Mouse (Mus musculus): Measurements from ENCODE around the gene Pcmt1. TPM values are rescaled to one million over a fixed set of nuclear protein-coding genes. Genes with fewer than 3 reads are reported as not detected.

Pcmt1 gene
- polyA plus RNA-seq, 1 experiment, result 61.6 TPM

- TF ChIP-seq REST (IDR thresholded peaks at IDR 0.05; ENCODE audit: insufficient read depth, insufficient read length) (no peak), TCF12 (IDR thresholded peaks at IDR 0.05; ENCODE audit: insufficient read depth, poor library complexity, severe bottlenecking) (no peak), MYOG (IDR thresholded peaks at IDR 0.05; ENCODE audit: control insufficient read depth in 1 of 3, insufficient read depth in 1 of 3, insufficient read length in 2 of 3, low read depth in 2 of 3) (no peak), MAX (IDR thresholded peaks at IDR 0.05; ENCODE audit: low read depth) (no peak), MYOD1 (IDR thresholded peaks at IDR 0.05; ENCODE audit: control insufficient read depth in 1 of 3, insufficient read length in 2 of 3, low read depth in 2 of 3) (no peak), SRF (IDR thresholded peaks at IDR 0.05; ENCODE audit: control insufficient read depth, insufficient read length, low read depth) (no peak), CEBPB (IDR thresholded peaks at IDR 0.05; ENCODE audit: insufficient read depth, poor library complexity, severe bottlenecking) (no peak), POLR2AphosphoS2 (IDR thresholded peaks at IDR 0.05; ENCODE audit: insufficient read length, low read depth) (no peak), E2F4 (IDR thresholded peaks at IDR 0.05; ENCODE audit: insufficient read depth) (no peak), USF1 (IDR thresholded peaks at IDR 0.05; ENCODE audit: low read depth) (no peak), POLR2A (IDR thresholded peaks at IDR 0.05; ENCODE audit: insufficient read length, low read depth) (no peak), TCF3 (IDR thresholded peaks at IDR 0.05; ENCODE audit: insufficient read length, low read depth) (no peak)
- Histone ChIP-seq H3ac (ENCODE audit: control insufficient read depth, insufficient read length) (no peak overlapping the region), H3K36me3 (ENCODE audit: control insufficient read depth, insufficient read depth) (peaks cover 26% of the 10 kb centered on the region), H3K27me3 (ENCODE audit: control insufficient read depth, insufficient read depth, insufficient read length) (no peaks in the 10 kb centered on the region), H3K4me2 (ENCODE audit: low read depth) (no peak overlapping the region), H3K4me3 (no peak overlapping the region), H3K79me2 (ENCODE audit: control insufficient read depth, insufficient read depth) (peaks cover 19% of the 10 kb centered on the region)
These were observed 7.3 kb downstream of the Pcmt1 start for GRCm38 (mm10) chr10:7673673-7674072.

GRCm38 (mm10) chr10:7667342-7667802 is 13.6 kb downstream of the Pcmt1 start, which contains the start of gene Nup43:
Gene Nup43 (plus strand): TSS chr10:7667503.
- H3K79me2 ChIP-seq (ENCODE audit: control insufficient read depth, insufficient read depth), result peaks cover 28% of the 10 kb centered on the region
- peak within 1 kb of the TSS; percentile 91 for H3K4me2 ChIP-seq (ENCODE audit: low read depth)
- peak within 1 kb of the TSS; percentile 52 for H3ac ChIP-seq (ENCODE audit: control insufficient read depth, insufficient read length)
- no peaks in the 10 kb centered on the region for H3K27me3 ChIP-seq (ENCODE audit: control insufficient read depth, insufficient read depth, insufficient read length)
- peak within 1 kb of the TSS; percentile 48 for H3K4me3 ChIP-seq
- TF ChIP-seq MAX (IDR thresholded peaks at IDR 0.05; ENCODE audit: low read depth) (peak; percentile 67), CEBPB (IDR thresholded peaks at IDR 0.05; ENCODE audit: insufficient read depth, poor library complexity, severe bottlenecking) (no peak), E2F4 (IDR thresholded peaks at IDR 0.05; ENCODE audit: insufficient read depth) (peak; percentile 81), POLR2A (IDR thresholded peaks at IDR 0.05; ENCODE audit: insufficient read length, low read depth) (peak; percentile 60), MYOG (IDR thresholded peaks at IDR 0.05; ENCODE audit: control insufficient read depth in 1 of 3, insufficient read depth in 1 of 3, insufficient read length in 2 of 3, low read depth in 2 of 3) (no peak), POLR2AphosphoS2 (IDR thresholded peaks at IDR 0.05; ENCODE audit: insufficient read length, low read depth) (peak; percentile 70)
- H3K36me3 ChIP-seq (ENCODE audit: control insufficient read depth, insufficient read depth), result no peaks in the 10 kb centered on the region

- H3K36me3 ChIP-seq (ENCODE audit: control insufficient read depth, insufficient read depth), result no peaks in the 10 kb centered on the region
- peaks cover 49% of the 10 kb centered on the region for H3K79me2 ChIP-seq (ENCODE audit: control insufficient read depth, insufficient read depth)
- no peak overlapping the region for H3K4me2 ChIP-seq (ENCODE audit: low read depth)
- H3ac ChIP-seq (ENCODE audit: control insufficient read depth, insufficient read length), result no peak overlapping the region
- TF ChIP-seq USF1 (IDR thresholded peaks at IDR 0.05; ENCODE audit: low read depth) (no peak), REST (IDR thresholded peaks at IDR 0.05; ENCODE audit: insufficient read depth, insufficient read length) (no peak), POLR2A (IDR thresholded peaks at IDR 0.05; ENCODE audit: insufficient read length, low read depth) (no peak), POLR2AphosphoS2 (IDR thresholded peaks at IDR 0.05; ENCODE audit: insufficient read length, low read depth) (no peak), TCF3 (IDR thresholded peaks at IDR 0.05; ENCODE audit: insufficient read length, low read depth) (no peak), E2F4 (IDR thresholded peaks at IDR 0.05; ENCODE audit: insufficient read depth) (no peak), MYOG (IDR thresholded peaks at IDR 0.05; ENCODE audit: control insufficient read depth in 1 of 3, insufficient read depth in 1 of 3, insufficient read length in 2 of 3, low read depth in 2 of 3) (no peak), MYOD1 (IDR thresholded peaks at IDR 0.05; ENCODE audit: control insufficient read depth in 1 of 3, insufficient read length in 2 of 3, low read depth in 2 of 3) (no peak), SRF (IDR thresholded peaks at IDR 0.05; ENCODE audit: control insufficient read depth, insufficient read length, low read depth) (no peak), CEBPB (IDR thresholded peaks at IDR 0.05; ENCODE audit: insufficient read depth, poor library complexity, severe bottlenecking) (no peak), MAX (IDR thresholded peaks at IDR 0.05; ENCODE audit: low read depth) (no peak), TCF12 (IDR thresholded peaks at IDR 0.05; ENCODE audit: insufficient read depth, poor library complexity, severe bottlenecking) (no peak)
- H3K27me3 ChIP-seq (ENCODE audit: control insufficient read depth, insufficient read depth, insufficient read length), result no peaks in the 10 kb centered on the region
- H3K4me3 ChIP-seq, result no peak overlapping the region
These were observed 16.0 kb downstream of the Pcmt1 start for GRCm38 (mm10) chr10:7664889-7665288.

- Histone ChIP-seq H3K27me3 (ENCODE audit: control insufficient read depth, insufficient read depth, insufficient read length) (no peaks in the 10 kb centered on the region), H3K36me3 (ENCODE audit: control insufficient read depth, insufficient read depth) (no peaks in the 10 kb centered on the region), H3K4me2 (ENCODE audit: low read depth) (peak overlapping the region; percentile 98), H3K79me2 (ENCODE audit: control insufficient read depth, insufficient read depth) (peaks cover 57% of the 10 kb centered on the region), H3ac (ENCODE audit: control insufficient read depth, insufficient read length) (peak overlapping the region; percentile 66), H3K4me3 (peak overlapping the region; percentile 91)
- no peak for TF ChIP-seq MYOD1 (IDR thresholded peaks at IDR 0.05; ENCODE audit: control insufficient read depth in 1 of 3, insufficient read length in 2 of 3, low read depth in 2 of 3)
- no peak for TF ChIP-seq MAX (IDR thresholded peaks at IDR 0.05; ENCODE audit: low read depth)
- no peak for TF ChIP-seq TCF12 (IDR thresholded peaks at IDR 0.05; ENCODE audit: insufficient read depth, poor library complexity, severe bottlenecking)
- TF ChIP-seq POLR2A (IDR thresholded peaks at IDR 0.05; ENCODE audit: insufficient read length, low read depth), result no peak
- no peak for TF ChIP-seq CEBPB (IDR thresholded peaks at IDR 0.05; ENCODE audit: insufficient read depth, poor library complexity, severe bottlenecking)
- TF ChIP-seq MYOG (IDR thresholded peaks at IDR 0.05; ENCODE audit: control insufficient read depth in 1 of 3, insufficient read depth in 1 of 3, insufficient read length in 2 of 3, low read depth in 2 of 3), result no peak
- TF ChIP-seq USF1 (IDR thresholded peaks at IDR 0.05; ENCODE audit: low read depth), result no peak
- no peak for TF ChIP-seq TCF3 (IDR thresholded peaks at IDR 0.05; ENCODE audit: insufficient read length, low read depth)
These were observed 16.9 kb downstream of the Pcmt1 start for GRCm38 (mm10) chr10:7664027-7664526.

All from myocyte (in vitro differentiated cells).